Mouse (Mus musculus): ENCODE results near the gene Prr5l.

The Prr5l gene

GRCm38 (mm10) chr2:101820816-101821215 is 62.0 kb downstream of the Prr5l start:
- no peak for DNase-seq (ENCODE audit: low spot score in 2 of 2)

- DNase-seq (ENCODE audit: low spot score in 2 of 2) = no peak
These were observed 63.7 kb downstream of the Prr5l start for GRCm38 (mm10) chr2:101818986-101819764.

- DNase-seq (ENCODE audit: low spot score in 2 of 2) = no peak
These were observed 66.0 kb downstream of the Prr5l start for GRCm38 (mm10) chr2:101816646-101817308.

- no peak for DNase-seq (ENCODE audit: low spot score in 2 of 2)
These were observed 67.4 kb downstream of the Prr5l start for GRCm38 (mm10) chr2:101815250-101815934.

- DNase-seq (ENCODE audit: low spot score in 2 of 2) = no peak
These were observed 68.6 kb downstream of the Prr5l start for GRCm38 (mm10) chr2:101814272-101814625.

DNA sequence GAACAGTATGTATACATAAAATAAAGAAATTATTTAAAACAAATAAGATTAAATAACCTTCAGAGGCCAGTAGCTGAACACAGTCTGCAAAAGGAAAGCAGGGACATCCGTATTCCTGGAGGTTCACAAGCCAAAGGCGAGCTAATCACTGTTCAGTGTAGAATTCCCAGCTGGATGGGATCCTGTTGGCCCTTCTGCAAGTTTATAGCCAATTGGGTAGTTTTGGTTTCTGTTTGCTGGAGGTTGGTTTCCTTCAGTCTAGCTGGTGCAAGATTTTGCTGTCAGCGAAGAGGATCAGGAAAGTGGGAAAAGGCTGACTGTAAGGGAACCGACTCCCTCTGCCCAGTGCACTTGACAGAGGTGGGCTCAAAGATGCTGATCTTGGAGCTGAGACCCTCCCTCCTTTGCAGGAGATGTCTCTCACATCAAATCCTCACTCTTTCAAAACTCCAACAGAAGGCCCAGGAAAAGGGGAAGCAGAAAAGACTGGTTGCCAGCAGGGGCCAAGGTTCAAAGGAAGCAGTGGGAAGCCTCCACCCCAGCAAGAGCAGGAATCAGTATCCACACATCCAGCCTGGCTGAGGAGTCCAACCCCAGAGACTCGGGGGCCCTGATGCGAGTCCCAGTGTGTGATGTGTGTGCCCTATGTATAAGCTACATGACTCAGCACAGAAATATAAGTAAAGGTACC is 69.1 kb downstream of the Prr5l start:
- DNase-seq (ENCODE audit: low spot score in 2 of 2) = no peak

DNA sequence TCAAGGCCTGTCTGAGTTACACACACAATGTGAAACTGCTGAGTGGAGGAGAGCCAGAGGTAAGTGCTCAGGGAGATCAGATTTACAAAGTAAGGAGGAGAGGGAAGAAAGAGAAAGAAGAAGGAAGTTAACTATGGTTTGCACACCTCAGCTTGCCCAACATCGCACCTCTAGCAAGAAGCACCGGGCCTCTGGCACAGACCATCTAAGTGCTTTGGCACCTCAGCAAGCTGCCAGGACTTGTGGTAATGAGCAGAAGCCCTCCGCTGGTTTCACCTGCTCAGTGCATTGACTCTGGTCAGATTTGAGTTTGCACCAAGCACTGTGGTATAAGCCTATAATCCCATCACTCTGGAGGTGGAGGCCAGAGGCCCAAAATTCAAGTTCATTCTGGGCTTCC is 70.9 kb downstream of the Prr5l start:
- DNase-seq (ENCODE audit: low spot score in 2 of 2) = no peak

- DNase-seq (ENCODE audit: low spot score in 2 of 2) = no peak
These were observed 72.1 kb downstream of the Prr5l start for GRCm38 (mm10) chr2:101810774-101811173.

- no peak for DNase-seq (ENCODE audit: low spot score in 2 of 2)
These were observed 73.1 kb downstream of the Prr5l start for GRCm38 (mm10) chr2:101809640-101810305.

DNA sequence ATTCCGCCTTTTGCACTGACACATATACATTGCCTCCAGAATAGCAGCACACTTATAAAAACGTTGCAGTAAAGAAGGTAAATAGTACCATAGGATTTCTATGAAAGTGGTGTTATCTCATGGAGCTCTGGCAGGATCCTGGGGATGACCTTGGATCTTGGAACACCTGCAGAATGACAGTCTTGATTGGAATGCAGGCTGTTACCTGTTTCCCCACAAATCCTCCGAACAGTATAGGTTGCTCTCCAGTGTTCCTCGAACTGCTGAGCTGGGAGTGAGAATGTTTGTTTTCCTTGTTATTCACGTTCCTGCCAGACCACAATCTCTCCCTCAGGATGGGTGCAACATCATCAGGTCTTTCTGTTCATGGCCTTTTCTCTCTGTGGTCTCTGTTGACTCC is 75.1 kb downstream of the Prr5l start:
- no peak for DNase-seq (ENCODE audit: low spot score in 2 of 2)

DNA sequence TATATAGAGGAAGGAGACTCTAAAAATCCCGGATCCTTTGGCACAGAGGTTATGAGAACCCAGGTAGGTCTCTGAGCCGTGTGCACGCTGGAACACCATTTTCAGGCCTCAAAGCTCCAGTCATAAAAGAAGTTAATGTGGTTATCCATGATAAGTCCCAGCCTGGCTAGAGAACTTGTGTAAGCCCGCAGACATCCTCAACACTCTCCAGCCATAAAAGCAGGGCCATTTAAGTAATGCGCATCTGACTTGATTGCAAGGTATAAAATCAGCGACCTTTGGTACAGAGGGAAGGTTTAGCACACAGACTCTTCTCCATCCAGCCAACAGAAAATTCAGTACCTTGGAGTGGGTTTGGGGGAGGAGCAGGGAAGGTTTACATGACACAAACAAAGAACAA is 80.6 kb downstream of the Prr5l start:
- DNase-seq (ENCODE audit: low spot score in 2 of 2) = no peak

DNA sequence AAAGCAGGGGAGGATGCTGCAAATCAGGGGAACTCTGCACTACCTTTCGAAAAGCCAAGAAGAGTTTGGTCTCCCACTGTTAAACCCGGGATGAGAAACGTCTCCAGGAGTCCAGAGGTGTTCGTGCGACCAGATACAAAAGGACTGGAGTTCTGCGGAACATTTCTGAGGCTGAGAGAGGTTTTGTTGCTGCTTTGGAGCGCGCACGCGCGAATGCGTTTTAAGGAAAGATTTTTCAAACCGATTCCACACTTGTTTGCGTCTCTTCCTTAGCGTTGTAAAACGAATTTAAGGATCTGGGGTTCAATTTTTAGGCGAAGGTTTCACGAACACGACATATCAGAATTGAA is 85.0 kb downstream of the Prr5l start:
- no peak for DNase-seq (ENCODE audit: low spot score in 2 of 2)

DNA sequence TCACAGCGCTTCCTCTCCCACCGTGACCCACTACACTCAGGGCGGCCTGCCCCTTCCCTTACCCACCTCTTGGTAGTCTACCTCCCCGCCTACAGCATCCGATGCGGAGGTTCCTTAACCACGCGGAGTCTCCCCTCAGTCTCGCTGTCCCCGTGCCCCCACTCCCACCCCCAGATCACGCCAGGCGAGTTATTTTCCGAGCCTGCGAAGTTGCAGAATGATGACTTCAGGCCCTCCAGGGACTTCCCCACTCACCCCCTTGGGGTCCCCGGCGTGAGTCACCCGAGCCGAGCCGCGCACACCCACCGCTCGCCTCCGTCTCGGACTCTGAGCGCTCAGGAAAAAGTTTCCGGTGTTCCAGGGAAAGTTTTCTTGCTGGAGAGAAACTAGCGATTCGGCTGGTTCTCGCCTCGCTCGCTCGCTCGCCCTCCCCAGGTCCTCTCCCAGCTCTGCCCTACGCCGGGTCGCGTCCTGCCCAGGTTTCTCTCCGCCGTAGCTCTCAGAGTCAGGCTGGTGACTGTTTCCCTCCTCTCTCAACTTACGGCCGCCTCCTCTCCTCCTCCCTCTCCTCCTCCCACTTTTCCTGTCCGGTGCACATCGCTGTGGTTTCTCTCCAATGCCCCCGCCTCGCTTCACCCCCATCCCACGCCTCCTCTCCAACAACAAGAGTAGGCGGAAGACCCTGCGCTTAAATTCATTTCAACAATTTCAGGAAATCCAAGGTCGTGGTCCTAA is 85.5 kb downstream of the Prr5l start:
- no peak for DNase-seq (ENCODE audit: low spot score in 2 of 2)

DNA sequence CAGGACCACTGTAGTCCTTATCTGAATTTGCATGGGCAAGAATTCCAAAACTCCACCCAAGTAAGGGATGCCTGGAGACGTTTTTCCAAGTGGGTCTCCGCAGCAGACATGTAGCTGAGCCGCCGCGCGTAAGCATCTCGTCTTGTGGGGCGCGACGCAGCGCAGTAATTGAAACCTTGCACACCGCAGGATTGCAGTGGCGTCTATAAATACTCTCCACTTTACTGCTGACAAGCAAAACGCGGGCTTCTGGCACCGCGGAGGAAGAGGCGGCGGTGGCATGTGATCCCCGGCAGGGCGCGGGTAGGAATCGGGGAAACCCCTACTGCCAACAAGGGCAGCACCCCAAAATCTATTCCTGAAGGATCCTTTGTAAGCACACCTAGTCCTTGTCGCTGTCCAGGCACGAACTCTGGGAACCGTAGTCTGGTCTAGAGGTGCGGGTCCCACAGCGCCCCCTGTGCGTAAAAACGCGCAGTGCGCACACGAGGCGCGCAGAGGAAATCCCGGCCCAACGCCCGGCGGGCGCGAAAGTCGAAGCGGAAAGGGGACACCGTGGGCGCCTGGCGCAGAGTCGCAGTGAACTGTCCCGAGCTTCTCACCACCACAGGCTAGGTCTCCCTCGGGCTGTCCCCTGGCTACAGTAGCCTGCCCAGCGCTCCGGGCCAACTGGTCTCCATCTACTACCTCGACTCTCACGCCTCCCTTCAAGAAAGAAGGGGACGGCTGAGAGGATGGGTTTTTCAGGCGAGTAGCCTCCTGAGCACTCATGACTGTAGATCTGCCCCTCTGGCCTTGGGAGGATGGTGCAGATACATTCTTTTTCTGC is 86.3 kb downstream of the Prr5l start:
- peak; percentile 39 to 54 for DNase-seq (ENCODE audit: low spot score in 2 of 2)

DNA sequence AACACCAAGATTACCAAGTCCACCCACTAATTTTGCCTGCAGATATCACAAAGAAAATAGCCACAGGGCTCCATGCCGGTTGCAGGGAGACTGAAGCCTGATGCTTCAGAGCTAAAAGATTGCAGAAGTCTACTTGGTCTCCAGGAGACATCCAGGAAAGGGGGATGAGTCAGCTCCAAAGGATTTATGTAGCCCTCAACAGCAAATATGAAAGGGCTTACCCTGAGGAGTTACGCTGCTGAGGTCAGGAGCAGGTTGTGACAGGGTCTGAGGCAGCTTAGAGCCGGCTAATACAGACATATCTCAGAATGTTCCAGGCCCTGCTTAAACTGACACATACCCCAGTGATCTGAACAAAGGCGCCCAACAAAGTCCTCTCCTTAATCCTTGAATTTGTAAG is 90.7 kb downstream of the Prr5l start:
- DNase-seq (ENCODE audit: low spot score in 2 of 2) = no peak

- no peak for DNase-seq (ENCODE audit: low spot score in 2 of 2)
These were observed 99.6 kb downstream of the Prr5l start for GRCm38 (mm10) chr2:101783255-101783654.

- DNase-seq (ENCODE audit: low spot score in 2 of 2) = no peak
These were observed 101.5 kb downstream of the Prr5l start for GRCm38 (mm10) chr2:101781357-101781777.

- no peak for DNase-seq (ENCODE audit: low spot score in 2 of 2)
These were observed 104.7 kb downstream of the Prr5l start for GRCm38 (mm10) chr2:101778080-101778479.

GRCm38 (mm10) chr2:101763503-101763902 is 119.3 kb downstream of the Prr5l start:
- DNase-seq (ENCODE audit: low spot score in 2 of 2) = no peak

GRCm38 (mm10) chr2:101762955-101763386 is 119.9 kb downstream of the Prr5l start:
- no peak for DNase-seq (ENCODE audit: low spot score in 2 of 2)
